Mouse (Mus musculus) E14TG2a.4 (cell line): ENCODE data around the gene Vps29.
A peak's percentile ranks its signal among the peaks of the same experiment; 100 is the strongest.
"Not testable (repeated sequence)": the region's sequence is repeated elsewhere in the genome, so short reads cannot be mapped to it uniquely, and the experiment has no call there.

ENCODE experiments used
- H3K27me3 ChIP-seq: 2 replicates; pipeline ENCODE4 v1.6.1; 2014; ENCODE audit warnings: low read length, control low read depth; ENCODE audit not compliant: insufficient read depth
- H3K36me3 ChIP-seq: 2 replicates; pipeline ENCODE4 v1.6.1; 2014; ENCODE audit warnings: low read length, control low read depth; ENCODE audit not compliant: insufficient read depth
- H3K4me1 ChIP-seq: replicated peaks from 2 replicates; pipeline ENCODE4 v1.6.1; 2014; ENCODE audit warnings: low read depth, low read length, control low read depth
- H3K4me3 ChIP-seq: replicated peaks from 2 replicates; pipeline ENCODE4 v1.5.1; 2014; ENCODE audit warnings: mild to moderate bottlenecking, low read length
- H3K9me3 ChIP-seq: 2 replicates; pipeline ENCODE4 v1.6.1; 2014; ENCODE audit warnings: low read length, control low read depth
- CTCF ChIP-seq: conservative IDR thresholded peaks from 2 replicates; pipeline ENCODE4 v1.5.1; 2014; ENCODE audit warnings: low read length
- NANOG ChIP-seq: IDR thresholded peaks from 2 replicates; pipeline ENCODE4 v1.6.1; 2014; ENCODE audit warnings: borderline replicate concordance, low read length, mixed read lengths
- POU5F1 ChIP-seq: IDR thresholded peaks from 2 replicates; pipeline ENCODE4 v1.6.1; 2014; ENCODE audit warnings: low read length, borderline replicate concordance

Gene Vps29

GRCm38 (mm10) chr5:122314966-122315667 is 39.1 kb upstream of the Vps29 start:
- TF ChIP-seq CTCF, result no peak
- no peak for TF ChIP-seq POU5F1
- no peak for TF ChIP-seq NANOG
- Histone ChIP-seq H3K4me1 (peaks cover 92% of the 10 kb centered on the region), H3K4me3 (peak overlapping the region; percentile 46), H3K36me3 (peaks cover 81% of the 10 kb centered on the region), H3K9me3 (no peaks in the 10 kb centered on the region), H3K27me3 (no peaks in the 10 kb centered on the region)

- TF ChIP-seq POU5F1 (no peak), CTCF (no peak), NANOG (no peak)
- H3K4me1 ChIP-seq, result peaks cover 90% of the 10 kb centered on the region
Measured at GRCm38 (mm10) chr5:122317329-122318045, 36.7 kb upstream of the Vps29 start.

GRCm38 (mm10) chr5:122318100-122318499 is 36.1 kb upstream of the Vps29 start:
- peaks cover 83% of the 10 kb centered on the region for H3K36me3 ChIP-seq
- H3K9me3 ChIP-seq, result no peaks in the 10 kb centered on the region
- peaks cover 83% of the 10 kb centered on the region for H3K4me1 ChIP-seq
- TF ChIP-seq POU5F1 (no peak), CTCF (peak; percentile 30), NANOG (no peak)
- 0 out of 2 replicates have a peak overlapping the region, but pooled peaks have one; percentile 39 for H3K4me3 ChIP-seq
- H3K27me3 ChIP-seq, result no peaks in the 10 kb centered on the region

More at GRCm38 (mm10) chr5:122317329-122318045, 36.7 kb upstream of the Vps29 start:
- no peaks in the 10 kb centered on the region for H3K9me3 ChIP-seq
- peaks cover 84% of the 10 kb centered on the region for H3K36me3 ChIP-seq
- no peaks in the 10 kb centered on the region for H3K27me3 ChIP-seq
- H3K4me3 ChIP-seq, result 0 out of 2 replicates have a peak overlapping the region, but pooled peaks have one; percentile 20

- H3K4me1 ChIP-seq, result peaks cover 79% of the 10 kb centered on the region
- peak overlapping the region; percentile 48; the same call in 1 of the 2 replicates for H3K4me3 ChIP-seq
- TF ChIP-seq NANOG, result peak; percentile 69; the same call in 1 of the 2 replicates
- H3K9me3 ChIP-seq, H3K27me3 ChIP-seq: not testable (repeated sequence)
- H3K36me3 ChIP-seq, result peaks cover 80% of the 10 kb centered on the region
Measured at GRCm38 (mm10) chr5:122318976-122319375, 35.2 kb upstream of the Vps29 start.

GRCm38 (mm10) chr5:122319474-122320204 is 34.5 kb upstream of the Vps29 start:
- TF ChIP-seq POU5F1 (no peak), NANOG (no peak), CTCF (no peak)
- H3K9me3 ChIP-seq, result no peaks in the 10 kb centered on the region

GRCm38 (mm10) chr5:122320205-122320781 is 33.9 kb upstream of the Vps29 start:
- TF ChIP-seq NANOG (no peak), CTCF (no peak), POU5F1 (no peak)
- Histone ChIP-seq H3K36me3 (peaks cover 80% of the 10 kb centered on the region), H3K9me3 (no peaks in the 10 kb centered on the region), H3K4me1 (peaks cover 78% of the 10 kb centered on the region), H3K4me3 (peak overlapping the region; percentile 48), H3K27me3 (no peaks in the 10 kb centered on the region)

More at GRCm38 (mm10) chr5:122319474-122320204, 34.5 kb upstream of the Vps29 start:
- no peaks in the 10 kb centered on the region for H3K27me3 ChIP-seq
- H3K4me3 ChIP-seq, result peak overlapping the region; percentile 48
- peaks cover 78% of the 10 kb centered on the region for H3K4me1 ChIP-seq
- peaks cover 80% of the 10 kb centered on the region for H3K36me3 ChIP-seq

GRCm38 (mm10) chr5:122323523-122323922 is 30.6 kb upstream of the Vps29 start:
- H3K4me3 ChIP-seq, result no peak overlapping the region
- no peaks in the 10 kb centered on the region for H3K9me3 ChIP-seq
- no peaks in the 10 kb centered on the region for H3K27me3 ChIP-seq
- H3K4me1 ChIP-seq, result peaks cover 60% of the 10 kb centered on the region
- TF ChIP-seq CTCF (no peak), NANOG (no peak), POU5F1 (no peak)
- peaks cover 81% of the 10 kb centered on the region for H3K36me3 ChIP-seq
